Mouse (Mus musculus) testis, adult 2 months (tissue): ENCODE data around the gene Fank1. TPM values are rescaled to one million over a fixed set of nuclear protein-coding genes. Genes with fewer than 3 reads are reported as not detected.

Source experiments
- H3K27ac ChIP-seq: fragments of 200-500 bp; 2 replicates; pipeline ENCODE4 v1.5.1; 2012; ENCODE audit warnings: low read depth, low read length; ENCODE audit not compliant: control insufficient read depth, insufficient read depth
- H3K27me3 ChIP-seq: fragments of 200-500 bp; 2 replicates; pipeline ENCODE4 v1.6.1; 2012; ENCODE audit warnings: mild to moderate bottlenecking, low read length, moderate library complexity; ENCODE audit not compliant: control insufficient read depth, insufficient read depth
- H3K36me3 ChIP-seq: fragments of 200-500 bp; 2 replicates; pipeline ENCODE4 v1.6.1; 2012; ENCODE audit warnings: mild to moderate bottlenecking, low read length; ENCODE audit not compliant: control insufficient read depth, insufficient read depth
- H3K4me1 ChIP-seq: fragments of 200-500 bp; 2 replicates; pipeline ENCODE4 v1.6.1; 2012; ENCODE audit warnings: low read length; ENCODE audit not compliant: control insufficient read depth, insufficient read depth
- H3K4me3 ChIP-seq: fragments of 200-500 bp; 2 replicates; pipeline ENCODE4 v1.5.1; 2012; ENCODE audit warnings: low read depth, mild to moderate bottlenecking, low read length, moderate library complexity, mixed read lengths; ENCODE audit not compliant: control insufficient read depth
- CTCF ChIP-seq: fragments of 200-500 bp; IDR thresholded peaks from 2 replicates; pipeline ENCODE4 v1.5.1; 2012; ENCODE audit warnings: low read depth, mild to moderate bottlenecking, inconsistent platforms, low read length, moderate library complexity; ENCODE audit not compliant: control insufficient read depth, insufficient read depth, insufficient replicate concordance
- POLR2A ChIP-seq: fragments of 200-500 bp; IDR thresholded peaks from 2 replicates; pipeline ENCODE4 v1.6.1; 2012; ENCODE audit warnings: low read depth, mild to moderate bottlenecking, inconsistent platforms, low read length, moderate library complexity; ENCODE audit not compliant: control insufficient read depth
- polyA plus RNA-seq: library from polyadenylated mRNA; depleted of rRNA; stranded (reverse); fragments of >200 nt; gene quantifications from 2 replicates; pipeline ENCODE4 v1.2.3, GENCODE M21; 2012

Fank1 gene
- polyA plus RNA-seq, 1 experiment: 217 TPM

GRCm38 (mm10) chr7:133751163-133751562, 25.5 kb upstream of the Fank1 start:
- Histone ChIP-seq H3K4me1 (peaks cover 16% of the 10 kb centered on the region), H3K27me3 (no peaks in the 10 kb centered on the region), H3K27ac (no peak overlapping the region), H3K36me3 (no peaks in the 10 kb centered on the region), H3K4me3 (no peak overlapping the region)
- TF ChIP-seq POLR2A: no peak
- TF ChIP-seq CTCF: no peak

- TF ChIP-seq POLR2A (no peak), CTCF (no peak)
- Histone ChIP-seq H3K4me1 (peaks cover 8% of the 10 kb centered on the region), H3K27ac (no peak overlapping the region), H3K36me3 (no peaks in the 10 kb centered on the region), H3K4me3 (no peak overlapping the region), H3K27me3 (no peaks in the 10 kb centered on the region)
Measured at GRCm38 (mm10) chr7:133757961-133758455, 18.7 kb upstream of the Fank1 start.

- TF ChIP-seq POLR2A: no peak
- TF ChIP-seq CTCF: no peak
- Histone ChIP-seq H3K4me1 (peaks cover 8% of the 10 kb centered on the region), H3K27me3 (no peaks in the 10 kb centered on the region), H3K27ac (no peak overlapping the region), H3K36me3 (no peaks in the 10 kb centered on the region), H3K4me3 (no peak overlapping the region)
Measured at GRCm38 (mm10) chr7:133758716-133759115, 17.9 kb upstream of the Fank1 start.

- Histone ChIP-seq H3K36me3 (no peaks in the 10 kb centered on the region), H3K4me3 (peak overlapping the region; percentile 28), H3K4me1 (peaks cover 10% of the 10 kb centered on the region), H3K27me3 (no peaks in the 10 kb centered on the region), H3K27ac (no peak overlapping the region)
- TF ChIP-seq CTCF (no peak), POLR2A (no peak)
Measured at GRCm38 (mm10) chr7:133759611-133760353, 16.9 kb upstream of the Fank1 start.

- H3K4me3 ChIP-seq: no peak overlapping the region
- peaks cover 7% of the 10 kb centered on the region for H3K4me1 ChIP-seq
- no peak overlapping the region for H3K27ac ChIP-seq
- no peaks in the 10 kb centered on the region for H3K36me3 ChIP-seq
- TF ChIP-seq POLR2A (no peak), CTCF (no peak)
- H3K27me3 ChIP-seq: no peaks in the 10 kb centered on the region
Measured at GRCm38 (mm10) chr7:133762696-133763095, 14.0 kb upstream of the Fank1 start.

- H3K4me3 ChIP-seq: no peak overlapping the region
- no peaks in the 10 kb centered on the region for H3K27me3 ChIP-seq
- peaks cover 7% of the 10 kb centered on the region for H3K4me1 ChIP-seq
- no peaks in the 10 kb centered on the region for H3K36me3 ChIP-seq
- no peak for TF ChIP-seq CTCF
- no peak for TF ChIP-seq POLR2A
- H3K27ac ChIP-seq: no peak overlapping the region
Measured at GRCm38 (mm10) chr7:133764425-133764824, 12.2 kb upstream of the Fank1 start.

GRCm38 (mm10) chr7:133765240-133765848, 11.3 kb upstream of the Fank1 start:
- Histone ChIP-seq H3K4me3 (no peak overlapping the region), H3K27me3 (no peaks in the 10 kb centered on the region), H3K27ac (no peak overlapping the region), H3K4me1 (peaks cover 2% of the 10 kb centered on the region; the same call in 1 of the 2 replicates), H3K36me3 (no peaks in the 10 kb centered on the region)
- TF ChIP-seq CTCF: no peak
- no peak for TF ChIP-seq POLR2A
